Mouse (Mus musculus) heart, postnatal 14 days (tissue): ENCODE data around the gene Igf2. TPM values are rescaled to one million over a fixed set of nuclear protein-coding genes. Genes with fewer than 3 reads are reported as not detected.
A peak's percentile ranks its signal among the peaks of the same experiment; 100 is the strongest.

Experiments used
- DNase-seq, 2 experiments: peaks; one replicate each; pipeline ENCODE4 v3.0.0; 2021 to 2022
- intact Hi-C: fragments of 180-260 bp; cut with DNase I; formaldehyde crosslinking; loops from one replicate; pipeline ENCODE4 v1.15.1; 2025
- long read RNA-seq, 2 experiments: library from polyadenylated mRNA; stranded (forward); transcript quantifications; one replicate each; pipeline ENCODE4 v2.0.0; 2021
- total RNA-seq, 2 experiments: library from RNA; stranded (reverse); gene quantifications; 2 replicates each; pipeline ENCODE4 v1.2.3; 2021

Igf2 gene
- 100 to 1,000 TPM; 349 to 384 TPM for total RNA-seq
- long read RNA-seq, experiment 1, partial matches to known transcripts, result 8 of 9 reads
- long read RNA-seq, experiment 1, other reads (novel, unspliced or antisense), result 1 of 9 reads
- long read RNA-seq, experiment 2, result 0 reads

GRCm38 (mm10) chr7:142666659-142667058 is at the start of gene Igf2:
TSS of gene Igf2 (minus strand) at chr7:142666816.
- DNase-seq, result peak; percentile 48 to 54
- intact Hi-C loops, result no loop called here

GRCm38 (mm10) chr7:142714783-142715498 is 48.3 kb upstream of the Igf2 start:
- intact Hi-C loops, result loop anchor here (2.0 kb wide), 1 partner anchor 104 kb away; no protein-coding TSS in a partner anchor
- DNase-seq, result peak; percentile 20 to 60

GRCm38 (mm10) chr7:142706873-142707272 is 40.3 kb upstream of the Igf2 start:
- DNase-seq, result no peak

GRCm38 (mm10) chr7:142699334-142699860 is 32.8 kb upstream of the Igf2 start:
- DNase-seq, result peak; percentile 73 to 78
- intact Hi-C loops, result no loop called here

More at GRCm38 (mm10) chr7:142706873-142707272, 40.3 kb upstream of the Igf2 start:
- intact Hi-C loops, result no loop called here

GRCm38 (mm10) chr7:142678611-142679010 is 12.0 kb upstream of the Igf2 start:
- peak; percentile 47 to 60 for DNase-seq
- intact Hi-C loops, result loop anchor here (5.0 kb wide), 1 partner anchor 346 kb away; no protein-coding TSS in a partner anchor

GRCm38 (mm10) chr7:142675644-142676043 is 9.0 kb upstream of the Igf2 start:
- intact Hi-C loops, result loop anchor here (2.0 to 5.0 kb wide), 3 partner anchors 193 to 359 kb away; no protein-coding TSS in a partner anchor
- peak; percentile 53 to 73 for DNase-seq

GRCm38 (mm10) chr7:142675141-142675540 is 8.5 kb upstream of the Igf2 start:
- intact Hi-C loops, result loop anchor here (2.0 to 5.0 kb wide), 3 partner anchors 192 to 358 kb away; no protein-coding TSS in a partner anchor
- DNase-seq, result no peak

- intact Hi-C loops, result loop anchor here (1.0 to 5.0 kb wide), 3 partner anchors 62 to 230 kb away; partner anchors contain the start of gene Tnni2
- DNase-seq, result peak; percentile 53 to 68
Observed at GRCm38 (mm10) chr7:142672120-142672519, 5.5 kb upstream of the Igf2 start.

- intact Hi-C loops, result loop anchor here (5.0 kb wide), 2 partner anchors 134 to 229 kb away; partner anchors contain the start of gene Tnni2
- no peak for DNase-seq
Observed at GRCm38 (mm10) chr7:142671067-142671466, 4.5 kb upstream of the Igf2 start.

- no peak for DNase-seq
Observed at GRCm38 (mm10) chr7:142669751-142670625, 3.4 kb upstream of the Igf2 start, which contains the start of gene Gm49394. TSS of gene Gm49394 (minus strand) at chr7:142669942.

GRCm38 (mm10) chr7:142668328-142668727 is 1.7 kb upstream of the Igf2 start:
- DNase-seq, result no peak
- intact Hi-C loops, result no loop called here

More at GRCm38 (mm10) chr7:142669751-142670625, 3.4 kb upstream of the Igf2 start, which contains the start of gene Gm49394:
- intact Hi-C loops, result loop anchor here (5.0 kb wide), 2 partner anchors 133 to 228 kb away; partner anchors contain the start of gene Tnni2

- intact Hi-C loops, result no loop called here
- no peak for DNase-seq
Observed at GRCm38 (mm10) chr7:142667521-142667920, 905 bp upstream of the Igf2 start.

GRCm38 (mm10) chr7:142666109-142666508 is 507 bp downstream of the Igf2 start:
- intact Hi-C loops, result no loop called here
- DNase-seq, result no peak

GRCm38 (mm10) chr7:142665364-142665763 is 1.3 kb downstream of the Igf2 start:
- DNase-seq, result no peak
- intact Hi-C loops, result no loop called here

- intact Hi-C loops, result no loop called here
- DNase-seq, result no peak
Observed at GRCm38 (mm10) chr7:142664465-142665029, 2.1 kb downstream of the Igf2 start.

GRCm38 (mm10) chr7:142663931-142664421 is 2.6 kb downstream of the Igf2 start:
- DNase-seq, result peak; percentile 58 to 61

GRCm38 (mm10) chr7:142663151-142663550 is 3.5 kb downstream of the Igf2 start:
- DNase-seq, result no peak
- intact Hi-C loops, result no loop called here

More at GRCm38 (mm10) chr7:142663931-142664421, 2.6 kb downstream of the Igf2 start:
- intact Hi-C loops, result no loop called here

- no peak for DNase-seq
Observed at GRCm38 (mm10) chr7:142661811-142662210, 4.8 kb downstream of the Igf2 start.

GRCm38 (mm10) chr7:142661046-142661445 is 5.6 kb downstream of the Igf2 start:
- no peak for DNase-seq
- intact Hi-C loops, result no loop called here

More at GRCm38 (mm10) chr7:142661811-142662210, 4.8 kb downstream of the Igf2 start:
- intact Hi-C loops, result no loop called here

GRCm38 (mm10) chr7:142660651-142660945 is 6.0 kb downstream of the Igf2 start:
- intact Hi-C loops, result no loop called here
- DNase-seq, result peak; percentile 30 to 41
